Mouse (Mus musculus): ENCODE measurements at regions not wholly inside any gene's neighbourhood (a gene's known extent, or its start where the extent isn't known, plus 50 kb on each side); places are given as distances from the start of the nearest gene placed in this dataset.

DNA sequence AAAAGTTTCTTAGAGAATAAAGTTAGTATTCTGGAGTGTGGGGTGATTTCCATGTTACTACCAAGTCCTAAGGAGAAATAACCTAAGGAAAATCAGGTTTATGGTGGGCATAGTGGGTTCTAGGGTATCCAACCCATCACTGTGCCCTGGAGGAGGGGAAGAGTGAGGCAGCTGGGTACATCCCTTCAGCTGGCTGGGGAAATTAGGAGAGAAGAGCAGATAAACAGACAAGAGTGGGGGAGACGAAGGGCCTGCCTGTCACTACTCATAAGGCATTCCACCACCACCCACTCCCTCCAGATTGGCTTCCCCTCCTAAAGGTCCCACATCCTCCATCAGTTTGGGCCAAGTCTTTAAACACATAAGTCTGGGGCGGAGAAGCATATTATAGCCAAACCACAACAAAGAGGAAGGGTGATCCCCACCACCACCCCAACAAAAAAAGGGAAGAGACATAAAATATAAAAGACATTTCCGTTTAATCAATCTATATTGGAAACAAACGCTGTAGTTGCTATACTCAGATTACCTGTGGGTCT lies 299.8 kb downstream of the Gm11361 start:
- TF ChIP-seq CTCF (IDR thresholded peaks at IDR 0.05; ENCODE audit: insufficient read depth, low read depth, low read length): no peak
- no peak for TF ChIP-seq POLR2A (IDR thresholded peaks at IDR 0.05; ENCODE audit: insufficient read depth, low read depth, low read length)

All from olfactory bulb, adult 2 months (tissue).